Comparison of ENCODE assay signal across 8 mouse cellular contexts in genomic region chr16:17201977-17202376, GRCm38 (mm10). TPM values are rescaled to one million over a fixed set of nuclear protein-coding genes. Genes with fewer than 3 reads are reported as not detected.
DNase-seq lines count a peak whose midpoint lies in the region; ATAC-seq lines count a peak whose summit lies in the region.

No protein-coding gene starts in this region.

- no peak overlapping the region for H3K4me3 ChIP-seq in liver, embryonic 12.5 days

- no peak overlapping the region for H3K9ac ChIP-seq in liver, embryonic 12.5 days

- 58% methylated on average over 2 of the region's 2 CpGs for WGBS in liver, embryonic 12.5 days (ENCODE audit: insufficient replicate concordance)

- no peak overlapping the region for H3K27ac ChIP-seq in liver, embryonic 12.5 days

- H3K27me3 ChIP-seq in liver, embryonic 12.5 days (replicated peaks), result peaks cover 13% of the 10 kb centered on the region

- DNase-seq in frontal cortex, postnatal 14 days (ENCODE audit: low spot score in 2 of 2), result no peak
- peak; percentile 33 for DNase-seq in right cerebral cortex, adult 18-20 months
- no peak for DNase-seq in right cerebral cortex, postnatal 25 days
- DNase-seq in cerebellum, adult 9-10 months, result no peak
- DNase-seq in layer of hippocampus, adult 9-11 months, result no peak
- DNase-seq in right cerebral cortex, postnatal 4 days, result no peak

- peak overlapping the region; percentile 87 for H3K4me2 ChIP-seq in liver, embryonic 12.5 days

- peak; percentile 89 for ATAC-seq in frontal cortex, adult (ENCODE audit: low TSS enrichment)
- ATAC-seq in liver, embryonic 12.5 days, result peak; percentile 13; the same call in 1 of the 2 replicates

- peaks cover 29% of the 10 kb centered on the region for H3K4me1 ChIP-seq in liver, embryonic 12.5 days

- H3K36me3 ChIP-seq in liver, embryonic 12.5 days, result peaks cover 12% of the 10 kb centered on the region

- no peaks in the 10 kb centered on the region for H3K9me3 ChIP-seq in liver, embryonic 12.5 days (replicated peaks)

RNA-seq across cellular contexts. Expression of gene Ube2l3, which starts 0.5 kb away (rescaled TPM):
- 275 and 283 TPM in 2 replicates for polyA plus RNA-seq in liver, embryonic 12.5 days (2016; fragmentation: Nextera tagmentation; extraction: Ambion mirVana)

RNA-seq across cellular contexts. Expression of gene Rimbp3, which starts 6.4 kb away (rescaled TPM):
- 0.12 and 0.17 TPM in 2 replicates for polyA plus RNA-seq in liver, embryonic 12.5 days (2016; fragmentation: Nextera tagmentation; extraction: Ambion mirVana)

RNA-seq across cellular contexts. Expression of gene Hic2, which starts 31.4 kb away (rescaled TPM):
- 4.8 and 5.3 TPM in 2 replicates for polyA plus RNA-seq in liver, embryonic 12.5 days (2016; fragmentation: Nextera tagmentation; extraction: Ambion mirVana)

RNA-seq across cellular contexts. Expression of gene Ccdc116, which starts 54.9 kb away (rescaled TPM):
- polyA plus RNA-seq in liver, embryonic 12.5 days (2016; fragmentation: Nextera tagmentation; extraction: Ambion mirVana), result 0.80 and 1.3 TPM in 2 replicates

RNA-seq across cellular contexts. Expression of gene Ydjc, which starts 57.6 kb away (rescaled TPM):
- 18.5 and 18.8 TPM in 2 replicates for polyA plus RNA-seq in liver, embryonic 12.5 days (2016; fragmentation: Nextera tagmentation; extraction: Ambion mirVana)
